Mouse (Mus musculus) gastrocnemius, postnatal 4 days (tissue): ENCODE measurements around the gene Chuk. TPM values are rescaled to one million over a fixed set of nuclear protein-coding genes. Genes with fewer than 3 reads are reported as not detected.
A peak's percentile ranks its signal among the peaks of the same experiment; 100 is the strongest.

Experiments used
- DNase-seq, 2 experiments: peaks; one replicate each; pipeline ENCODE4 v3.0.0; 2021 to 2022; ENCODE audit warnings: low spot score in 2 of 2, mixed read lengths in 2 of 2
- total RNA-seq, 2 experiments: library from RNA; stranded (reverse); gene quantifications; 2 replicates each; pipeline ENCODE4 v1.2.3; 2021

Gene Chuk
- total RNA-seq, 2 experiments from 2014 or later, result 21.8 to 30.1 TPM

GRCm38 (mm10) chr19:44107661-44108521 lies 611 bp upstream of the Chuk start:
- peak in 1 of 2 experiments; percentile 15 for DNase-seq

DNA sequence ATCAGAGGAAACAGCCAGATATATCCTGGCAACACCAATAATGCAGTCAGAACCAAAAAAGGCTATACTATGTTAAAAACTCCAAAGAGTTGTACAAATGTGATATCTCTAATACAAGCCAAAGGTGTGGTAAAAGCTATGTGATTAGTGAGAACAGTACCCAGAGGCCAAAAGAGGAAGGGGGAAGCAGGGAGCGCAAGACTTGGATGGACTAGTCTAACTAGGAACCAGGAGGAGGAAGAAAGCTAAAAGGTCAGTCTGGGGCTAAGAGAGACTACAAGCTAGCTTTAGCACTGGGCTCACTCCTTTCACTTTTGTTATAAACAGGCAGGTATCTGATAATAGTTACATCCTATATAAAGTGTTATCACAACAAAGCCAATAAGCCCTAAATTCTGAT lies 2.9 kb downstream of the Chuk start:
- no peak for DNase-seq

DNA sequence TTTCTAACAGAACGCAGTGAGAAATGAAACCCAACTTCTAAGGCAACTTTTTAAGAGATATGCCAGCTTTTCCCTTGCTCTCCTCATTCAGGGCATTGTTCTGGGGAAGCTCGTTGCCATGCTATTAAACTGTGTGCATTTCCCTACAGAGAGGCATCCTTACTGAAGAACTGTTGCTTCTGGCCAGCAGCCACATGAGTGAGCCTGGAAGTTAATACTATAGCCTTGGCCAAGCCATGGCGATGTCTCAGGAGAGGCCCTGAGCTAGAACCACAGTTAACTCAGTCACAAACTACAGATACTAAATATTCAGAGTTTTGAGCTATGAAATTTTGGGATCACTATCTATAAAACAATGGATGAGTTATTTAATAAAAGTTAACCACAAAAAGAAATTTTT lies 4.3 kb downstream of the Chuk start:
- no peak for DNase-seq

DNA sequence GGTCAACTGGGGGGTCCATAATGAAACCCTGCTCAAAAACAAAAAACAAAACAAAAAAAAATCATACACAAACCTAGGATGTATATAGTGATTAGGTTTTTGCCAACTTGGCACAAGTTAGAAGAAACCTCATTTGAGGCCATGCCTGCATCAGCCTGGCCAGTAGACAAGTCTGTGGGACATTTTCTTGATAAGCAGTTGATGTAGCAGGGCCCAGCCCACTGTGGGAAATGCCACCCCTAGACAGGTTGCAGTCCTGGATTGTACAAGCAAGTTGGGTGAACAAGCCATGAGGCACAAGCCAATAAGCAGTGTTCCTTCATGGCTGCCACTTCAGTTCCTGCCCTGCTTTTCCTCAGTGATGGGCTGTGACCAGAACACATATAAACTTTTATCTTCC lies 6.4 kb downstream of the Chuk start:
- DNase-seq, result no peak

DNA sequence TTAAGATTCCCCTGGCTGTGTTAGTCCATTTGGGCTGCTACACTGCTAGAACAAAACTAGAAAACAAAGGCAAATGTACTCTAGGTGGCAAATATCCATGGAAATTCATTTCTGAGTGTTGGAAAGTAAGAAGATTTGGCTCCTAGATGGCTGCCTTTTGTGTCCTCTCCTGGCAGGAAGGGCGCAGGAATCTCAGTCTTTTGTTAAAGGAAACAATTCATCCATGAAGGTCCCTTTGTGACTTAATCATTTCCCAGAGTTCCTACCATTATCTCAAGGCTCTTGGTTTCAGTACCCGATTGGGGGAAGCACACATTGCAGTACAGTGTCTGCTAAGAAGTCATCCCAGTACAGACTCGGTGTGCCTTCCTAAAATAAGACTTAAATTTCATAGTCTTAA lies 21.0 kb downstream of the Chuk start:
- no peak for DNase-seq

DNA sequence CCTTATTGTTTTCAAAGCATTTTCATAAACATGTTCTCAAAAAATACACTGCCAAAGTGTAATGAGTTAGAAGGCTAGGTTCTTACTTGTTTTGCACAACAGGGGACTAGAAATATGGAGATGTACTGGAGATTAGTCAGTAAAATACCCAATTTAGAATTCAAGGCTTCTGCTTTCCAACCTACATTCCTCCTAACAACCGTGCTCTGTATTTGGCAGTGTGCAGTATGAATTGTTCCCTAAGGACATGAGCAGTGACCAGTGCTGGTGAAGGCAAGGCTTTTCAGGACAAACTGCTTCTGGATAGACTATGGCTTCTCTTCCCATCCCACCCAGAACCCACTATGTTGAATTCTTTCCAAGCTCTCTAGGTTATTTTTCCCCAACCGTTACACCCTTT lies 26.4 kb downstream of the Chuk start:
- DNase-seq, result no peak

- DNase-seq, result no peak
Measured at GRCm38 (mm10) chr19:44080023-44080422, 27.3 kb downstream of the Chuk start.

- no peak for DNase-seq
Measured at GRCm38 (mm10) chr19:44077024-44077423, 30.3 kb downstream of the Chuk start.

DNA sequence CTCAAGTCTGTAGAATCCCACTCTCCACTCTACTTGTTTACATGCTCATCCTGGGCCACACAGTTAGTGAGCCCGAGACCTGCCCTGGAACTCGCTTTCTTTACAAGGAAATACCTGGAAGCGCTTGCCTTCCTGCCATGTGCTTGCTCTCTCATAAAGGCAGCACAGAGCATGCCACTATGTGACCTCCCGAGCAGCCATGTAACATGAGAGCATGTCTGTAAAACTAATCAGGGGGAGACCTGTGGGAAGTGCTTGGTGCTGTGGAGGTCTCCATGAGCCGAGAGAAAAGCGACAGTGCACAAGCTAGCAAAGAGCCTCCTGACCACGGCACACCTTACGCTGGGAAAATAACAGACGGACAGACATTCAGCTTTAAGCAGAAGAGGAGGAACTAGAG lies 30.8 kb downstream of the Chuk start:
- DNase-seq, result no peak

GRCm38 (mm10) chr19:44074986-44075385 lies 32.3 kb downstream of the Chuk start:
- no peak for DNase-seq

GRCm38 (mm10) chr19:44071166-44071565 lies 36.1 kb downstream of the Chuk start:
- no peak for DNase-seq

GRCm38 (mm10) chr19:44069914-44070232 lies 37.4 kb downstream of the Chuk start:
- no peak for DNase-seq

DNA sequence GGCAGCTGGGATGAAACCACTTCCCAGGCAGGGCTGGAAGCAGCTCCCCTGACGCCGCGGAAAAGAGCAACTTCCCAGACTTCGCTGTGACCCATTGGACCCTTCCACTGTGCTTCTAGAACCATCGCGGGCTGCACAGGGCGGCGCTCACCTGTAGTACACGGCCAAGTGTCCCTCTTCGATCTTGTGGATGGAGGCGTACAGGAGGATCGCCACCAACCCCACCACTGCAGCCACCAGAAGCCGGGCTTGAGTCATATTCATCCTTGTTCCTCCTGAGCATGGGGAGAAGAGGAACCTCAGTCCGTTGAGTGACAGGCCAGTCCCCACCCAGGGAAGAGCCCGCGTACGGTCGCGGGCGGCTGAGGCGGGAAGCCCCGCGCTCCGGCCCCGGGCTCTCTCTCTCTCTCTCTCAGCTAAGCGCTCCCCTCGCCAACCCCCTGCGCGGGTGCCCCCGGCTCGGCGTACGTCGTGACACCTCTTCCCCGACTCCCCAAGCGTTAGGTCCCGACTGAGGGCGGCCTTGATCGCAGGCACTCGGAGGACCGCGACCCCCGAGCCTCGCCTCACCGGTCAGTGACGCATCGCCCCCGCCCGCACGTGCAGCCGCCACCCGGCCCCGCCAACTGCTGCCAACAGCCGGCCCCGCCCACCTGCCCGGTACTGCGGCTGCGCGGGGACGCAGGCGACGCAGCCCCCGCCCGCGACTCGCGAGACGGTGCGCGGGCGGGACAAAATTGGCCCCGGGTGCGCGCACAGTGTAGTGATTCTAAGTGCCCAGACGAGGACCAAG lies 38.0 kb downstream of the Chuk start, which contains the start of gene Erlin1:
Erlin1 (minus strand) TSS at position 665 of the 793 bp plus-strand sequence.
- peak; percentile 86 to 90 for DNase-seq

DNA sequence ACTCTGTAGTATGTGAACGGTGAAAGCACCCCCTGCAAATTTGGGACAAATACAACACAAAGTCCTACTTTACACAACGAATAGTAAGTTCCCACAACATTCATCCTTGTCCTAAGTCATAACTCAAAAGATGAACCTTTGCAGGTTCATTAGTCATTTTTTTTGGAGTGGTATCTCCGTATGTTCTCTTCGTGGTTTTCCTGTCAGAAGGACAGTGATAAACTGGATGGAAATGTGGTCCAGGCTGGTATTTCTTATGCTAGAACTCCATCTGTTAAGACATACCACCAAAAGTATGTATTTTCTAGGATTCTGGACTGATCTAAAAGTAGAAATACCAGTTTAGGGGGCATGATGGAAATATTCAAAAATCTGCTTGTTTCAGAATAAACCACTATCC lies 39.0 kb downstream of the Chuk start:
- DNase-seq, result no peak

DNA sequence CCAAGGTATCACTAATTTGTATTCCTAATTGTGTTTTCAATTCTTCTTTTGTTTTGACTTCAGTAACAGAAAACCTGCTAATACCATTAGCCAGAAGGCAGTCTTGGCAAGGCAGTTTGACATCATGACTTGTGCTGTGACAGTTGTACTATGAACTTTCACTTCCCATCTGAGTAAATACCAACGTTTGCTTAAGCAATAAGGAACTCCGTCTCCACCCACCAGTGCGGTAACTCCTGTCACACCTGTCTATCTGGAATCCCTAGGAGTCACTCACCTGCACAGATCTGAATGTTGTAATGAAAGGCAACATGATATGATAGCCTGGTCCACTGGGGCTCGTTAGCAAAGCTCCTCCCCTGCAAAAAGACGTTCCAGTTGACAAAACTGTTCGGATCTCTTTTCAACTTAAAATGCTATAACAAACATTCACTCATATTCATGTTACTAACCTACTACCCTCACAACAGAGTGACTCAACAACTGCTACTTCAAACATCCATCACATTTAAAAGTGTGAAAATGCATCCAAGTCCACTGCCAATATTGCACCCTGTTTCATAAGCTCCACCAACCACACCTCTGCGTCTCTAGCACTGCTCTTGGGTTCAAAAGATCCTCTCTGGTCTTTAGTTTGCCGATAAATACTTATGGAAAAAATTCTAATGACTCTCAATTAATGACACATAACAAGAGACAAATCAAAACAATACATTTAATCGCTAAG lies 39.8 kb downstream of the Chuk start:
- DNase-seq, result no peak

DNA sequence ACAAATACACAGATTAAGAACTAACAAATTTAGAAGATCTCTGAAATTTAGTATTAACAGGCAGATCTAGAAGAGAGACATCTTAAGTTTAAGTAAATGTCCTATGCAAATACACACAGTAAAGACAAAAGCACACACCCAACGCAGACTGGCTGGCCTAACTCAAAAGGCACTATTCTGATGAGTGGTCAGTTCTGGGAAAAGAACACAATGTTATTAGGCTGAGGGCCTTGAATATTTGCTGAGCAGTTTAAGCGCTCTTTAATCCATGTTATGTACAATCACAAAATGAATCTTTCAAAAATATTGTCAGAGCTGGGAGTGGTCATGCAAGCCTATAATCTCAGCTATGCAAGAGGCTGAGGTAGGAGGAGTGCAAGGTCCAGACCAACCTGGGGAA lies 42.5 kb downstream of the Chuk start:
- no peak for DNase-seq

DNA sequence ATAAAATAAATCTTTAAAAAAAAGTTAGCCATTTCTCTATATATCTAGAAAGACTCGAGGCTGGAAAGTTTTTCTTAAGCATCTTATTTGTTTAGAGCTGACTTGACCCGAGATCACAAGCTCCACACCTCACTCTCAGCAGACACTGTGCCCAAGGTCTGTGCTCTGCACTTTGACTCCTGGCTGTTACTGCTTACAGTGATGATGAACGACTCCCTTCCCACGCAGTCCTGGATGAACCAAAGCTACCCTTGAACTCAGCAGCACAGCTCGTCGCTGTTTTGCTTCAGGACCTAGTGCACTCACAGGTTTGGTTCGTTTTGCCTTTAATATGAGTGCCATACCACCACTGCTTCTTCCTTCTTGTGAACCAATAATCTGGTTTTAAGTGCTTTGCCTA lies 43.5 kb downstream of the Chuk start:
- no peak for DNase-seq

- no peak for DNase-seq
Measured at GRCm38 (mm10) chr19:44060226-44060625, 47.1 kb downstream of the Chuk start.

GRCm38 (mm10) chr19:44055173-44055826 lies 52.0 kb downstream of the Chuk start:
- DNase-seq, result no peak

DNA sequence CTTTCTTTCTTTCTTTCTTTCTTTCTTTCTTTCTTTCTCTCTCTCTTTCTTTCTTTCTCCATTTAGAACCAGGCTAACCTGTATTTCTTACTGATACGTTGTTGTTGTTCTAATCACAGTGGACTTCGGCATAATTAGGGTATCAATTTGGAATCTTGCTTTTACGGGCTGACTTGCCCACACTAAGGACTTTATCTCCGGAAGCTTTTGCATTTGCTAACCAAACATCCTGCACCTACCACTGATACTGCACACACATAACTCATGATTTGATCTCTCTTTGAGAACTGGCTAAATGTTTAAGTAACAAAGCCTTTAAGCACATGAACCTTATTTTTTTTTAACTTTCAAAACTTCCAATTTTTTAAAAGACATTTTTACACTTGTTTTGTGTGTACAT lies 56.9 kb downstream of the Chuk start:
- no peak for DNase-seq

DNA sequence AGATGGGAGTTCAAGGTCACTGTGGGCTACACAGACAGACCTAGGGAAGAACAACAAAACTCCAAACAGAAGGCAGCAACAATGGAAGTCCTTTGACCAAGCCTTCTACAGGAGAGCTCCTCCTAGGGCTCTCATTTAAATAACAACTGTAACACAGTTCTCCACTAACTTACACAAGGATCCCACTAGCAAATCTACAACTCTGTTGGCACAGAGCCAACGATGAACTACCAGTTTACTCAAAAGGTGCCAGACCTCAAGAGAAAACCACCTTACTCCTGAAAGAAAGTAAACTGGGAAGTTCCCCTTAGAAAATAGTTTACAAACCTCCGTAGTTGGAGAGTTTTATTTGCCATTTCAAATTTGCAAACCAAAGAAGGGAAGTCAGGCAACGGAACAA lies 58.0 kb downstream of the Chuk start:
- no peak for DNase-seq
